Mouse (Mus musculus): Measurements from ENCODE around the gene Lmnb2. TPM values are rescaled to one million over a fixed set of nuclear protein-coding genes. Genes with fewer than 3 reads are reported as not detected.

The Lmnb2 gene
- polyA plus RNA-seq, 1 experiment from 2014 or later: 10.3 TPM

DNA sequence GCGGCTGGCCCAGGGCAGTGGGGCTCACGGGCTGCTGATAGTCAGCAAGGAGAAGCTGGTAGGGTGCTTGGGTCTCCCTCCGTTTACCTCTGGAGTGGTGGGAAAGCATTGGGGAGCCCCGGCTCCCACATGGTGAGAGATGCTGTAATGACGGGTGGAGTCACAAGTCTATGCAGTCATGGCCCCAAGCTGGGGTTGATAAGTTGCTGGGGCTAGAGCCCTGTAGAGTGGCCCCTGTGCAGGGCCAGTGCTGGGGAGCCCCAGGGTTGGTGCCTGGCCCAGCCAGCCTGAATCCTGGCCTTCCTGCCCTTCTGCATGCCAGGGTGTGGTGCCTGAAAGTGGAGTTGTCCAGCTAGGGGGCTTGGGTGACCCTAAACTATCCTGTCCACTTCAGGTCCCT is 55.7 kb downstream of the Lmnb2 start:
- Histone ChIP-seq H3K9me3 (replicated peaks; ENCODE audit: control insufficient read depth, low read length) (no peaks in the 10 kb centered on the region), H3K9ac (ENCODE audit: low read depth, low read length) (peak overlapping the region; percentile 12), H3K27me3 (ENCODE audit: control insufficient read depth, insufficient read depth, low read depth, low read length) (no peaks in the 10 kb centered on the region), H3K4me1 (ENCODE audit: control insufficient read depth, low read depth, low read length) (peaks cover 56% of the 10 kb centered on the region), H3K27ac (ENCODE audit: low read length) (peak overlapping the region; percentile 77), H3K4me3 (ENCODE audit: low read depth, low read length) (peak overlapping the region; percentile 11; the same call in 1 of the 2 replicates), H3K4me2 (ENCODE audit: low read depth, low read length) (peak overlapping the region; percentile 27), H3K36me3 (ENCODE audit: control insufficient read depth, insufficient read depth) (peaks cover 59% of the 10 kb centered on the region)
- WGBS (ENCODE audit: insufficient replicate concordance): 60% methylated on average over 5 of the region's 5 CpGs
- 0 out of 2 replicates have a peak, but pooled peaks have one; percentile 14 for ATAC-seq (ENCODE audit: low read depth)

DNA sequence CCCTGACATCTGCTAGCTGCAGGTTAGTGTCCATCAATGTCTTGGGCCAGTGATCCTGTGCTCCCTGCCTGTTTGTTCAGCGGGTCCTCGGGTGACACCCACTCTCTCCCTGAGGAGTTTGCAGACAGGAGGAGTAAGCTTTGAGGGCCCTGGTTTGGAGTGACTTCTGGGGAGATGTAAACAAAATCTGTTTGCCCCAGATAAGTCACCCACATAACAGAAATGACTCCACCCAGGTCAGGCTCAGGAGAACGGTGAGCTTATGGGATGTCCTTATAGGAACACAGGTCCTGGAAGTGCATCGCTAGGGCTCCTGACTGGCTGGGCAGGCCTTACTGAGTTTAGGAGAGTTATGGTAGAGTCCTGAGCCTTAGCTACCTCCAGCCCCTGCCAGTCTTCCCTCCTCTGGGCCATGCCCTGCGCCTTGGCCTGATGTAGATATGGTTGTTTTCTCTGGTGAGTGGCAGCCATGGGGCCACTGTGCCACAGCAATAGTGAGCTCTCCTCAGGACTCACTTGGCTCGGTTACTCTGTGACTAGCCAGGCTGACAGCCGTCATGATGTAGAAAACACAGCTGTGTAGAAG is 59.6 kb downstream of the Lmnb2 start:
- peak; percentile 85 for ATAC-seq (ENCODE audit: low read depth)
- H3K4me3 ChIP-seq (ENCODE audit: low read depth, low read length): peak overlapping the region; percentile 96
- H3K9me3 ChIP-seq (replicated peaks; ENCODE audit: control insufficient read depth, low read length): no peaks in the 10 kb centered on the region
- peaks cover 76% of the 10 kb centered on the region for H3K4me1 ChIP-seq (ENCODE audit: control insufficient read depth, low read depth, low read length)
- peak overlapping the region; percentile 96 for H3K4me2 ChIP-seq (ENCODE audit: low read depth, low read length)
- no peaks in the 10 kb centered on the region for H3K27me3 ChIP-seq (ENCODE audit: control insufficient read depth, insufficient read depth, low read depth, low read length)
- H3K27ac ChIP-seq (ENCODE audit: low read length): peak overlapping the region; percentile 99
- 21% methylated on average over 7 of the region's 7 CpGs for WGBS (ENCODE audit: insufficient replicate concordance)
- H3K9ac ChIP-seq (ENCODE audit: low read depth, low read length): peak overlapping the region; percentile 98
- H3K36me3 ChIP-seq (ENCODE audit: control insufficient read depth, insufficient read depth): peaks cover 22% of the 10 kb centered on the region

GRCm38 (mm10) chr10:80857848-80858247 is 60.2 kb downstream of the Lmnb2 start:
- Histone ChIP-seq H3K36me3 (ENCODE audit: control insufficient read depth, insufficient read depth) (peaks cover 19% of the 10 kb centered on the region), H3K27ac (ENCODE audit: low read length) (peak overlapping the region; percentile 99), H3K4me1 (ENCODE audit: control insufficient read depth, low read depth, low read length) (peaks cover 72% of the 10 kb centered on the region), H3K4me3 (ENCODE audit: low read depth, low read length) (peak overlapping the region; percentile 96), H3K27me3 (ENCODE audit: control insufficient read depth, insufficient read depth, low read depth, low read length) (no peaks in the 10 kb centered on the region), H3K9me3 (replicated peaks; ENCODE audit: control insufficient read depth, low read length) (no peaks in the 10 kb centered on the region), H3K9ac (ENCODE audit: low read depth, low read length) (peak overlapping the region; percentile 98), H3K4me2 (ENCODE audit: low read depth, low read length) (peak overlapping the region; percentile 96)
- 28% methylated on average over 3 of the region's 3 CpGs for WGBS (ENCODE audit: insufficient replicate concordance)
- ATAC-seq (ENCODE audit: low read depth): peak; percentile 73

DNA sequence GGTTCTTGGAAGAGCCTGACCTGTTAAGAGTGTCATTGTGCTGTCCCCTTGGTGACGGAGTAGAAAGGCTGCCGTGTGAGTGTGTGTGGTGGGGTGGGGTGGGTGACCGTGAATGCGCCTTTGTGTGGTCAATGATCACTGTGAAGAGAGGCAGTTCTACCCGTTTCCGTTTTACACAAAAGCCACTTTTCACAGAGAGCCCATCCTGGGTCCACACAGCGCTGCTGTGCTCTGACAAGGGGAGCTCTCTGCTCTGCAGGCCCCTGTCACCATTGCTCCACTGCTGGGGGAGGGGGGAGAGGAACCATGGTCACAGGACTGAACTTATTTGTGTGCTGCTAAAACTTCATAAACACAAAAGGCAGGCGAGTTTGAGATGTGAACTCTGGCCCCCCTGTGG is 60.7 kb downstream of the Lmnb2 start:
- Histone ChIP-seq H3K27ac (ENCODE audit: low read length) (peak overlapping the region; percentile 99), H3K9ac (ENCODE audit: low read depth, low read length) (peak overlapping the region; percentile 98), H3K27me3 (ENCODE audit: control insufficient read depth, insufficient read depth, low read depth, low read length) (no peaks in the 10 kb centered on the region), H3K9me3 (replicated peaks; ENCODE audit: control insufficient read depth, low read length) (no peaks in the 10 kb centered on the region), H3K4me3 (ENCODE audit: low read depth, low read length) (peak overlapping the region; percentile 96), H3K4me2 (ENCODE audit: low read depth, low read length) (peak overlapping the region; percentile 96), H3K4me1 (ENCODE audit: control insufficient read depth, low read depth, low read length) (peaks cover 67% of the 10 kb centered on the region), H3K36me3 (ENCODE audit: control insufficient read depth, insufficient read depth) (peaks cover 17% of the 10 kb centered on the region)
- 38% methylated on average over 8 of the region's 8 CpGs for WGBS (ENCODE audit: insufficient replicate concordance)
- no peak for ATAC-seq (ENCODE audit: low read depth)

- ATAC-seq (ENCODE audit: low read depth): peak; percentile 38
- Histone ChIP-seq H3K9me3 (replicated peaks; ENCODE audit: control insufficient read depth, low read length) (no peaks in the 10 kb centered on the region), H3K27ac (ENCODE audit: low read length) (peak overlapping the region; percentile 99), H3K27me3 (ENCODE audit: control insufficient read depth, insufficient read depth, low read depth, low read length) (no peaks in the 10 kb centered on the region), H3K36me3 (ENCODE audit: control insufficient read depth, insufficient read depth) (peaks cover 16% of the 10 kb centered on the region), H3K4me2 (ENCODE audit: low read depth, low read length) (peak overlapping the region; percentile 96), H3K9ac (ENCODE audit: low read depth, low read length) (peak overlapping the region; percentile 98), H3K4me1 (ENCODE audit: control insufficient read depth, low read depth, low read length) (peaks cover 62% of the 10 kb centered on the region), H3K4me3 (ENCODE audit: low read depth, low read length) (peak overlapping the region; percentile 96)
- 38% methylated on average over 5 of the region's 5 CpGs for WGBS (ENCODE audit: insufficient replicate concordance)
These were observed 61.1 kb downstream of the Lmnb2 start for GRCm38 (mm10) chr10:80856908-80857307.

- WGBS (ENCODE audit: insufficient replicate concordance): 32% methylated on average over 3 of the region's 3 CpGs
- Histone ChIP-seq H3K4me1 (ENCODE audit: control insufficient read depth, low read depth, low read length) (peaks cover 56% of the 10 kb centered on the region), H3K4me2 (ENCODE audit: low read depth, low read length) (peak overlapping the region; percentile 96), H3K36me3 (ENCODE audit: control insufficient read depth, insufficient read depth) (peaks cover 16% of the 10 kb centered on the region), H3K27me3 (ENCODE audit: control insufficient read depth, insufficient read depth, low read depth, low read length) (no peaks in the 10 kb centered on the region), H3K9ac (ENCODE audit: low read depth, low read length) (peak overlapping the region; percentile 98), H3K9me3 (replicated peaks; ENCODE audit: control insufficient read depth, low read length) (no peaks in the 10 kb centered on the region), H3K4me3 (ENCODE audit: low read depth, low read length) (peak overlapping the region; percentile 96), H3K27ac (ENCODE audit: low read length) (peak overlapping the region; percentile 99)
- ATAC-seq (ENCODE audit: low read depth): no peak
These were observed 61.8 kb downstream of the Lmnb2 start for GRCm38 (mm10) chr10:80856267-80856666.

GRCm38 (mm10) chr10:80855749-80856073 is 62.3 kb downstream of the Lmnb2 start:
- no peak for ATAC-seq (ENCODE audit: low read depth)
- Histone ChIP-seq H3K9me3 (replicated peaks; ENCODE audit: control insufficient read depth, low read length) (no peaks in the 10 kb centered on the region), H3K36me3 (ENCODE audit: control insufficient read depth, insufficient read depth) (peaks cover 17% of the 10 kb centered on the region), H3K9ac (ENCODE audit: low read depth, low read length) (peak overlapping the region; percentile 98), H3K4me3 (ENCODE audit: low read depth, low read length) (peak overlapping the region; percentile 96), H3K27me3 (ENCODE audit: control insufficient read depth, insufficient read depth, low read depth, low read length) (no peaks in the 10 kb centered on the region), H3K4me2 (ENCODE audit: low read depth, low read length) (peak overlapping the region; percentile 96), H3K4me1 (ENCODE audit: control insufficient read depth, low read depth, low read length) (peaks cover 50% of the 10 kb centered on the region), H3K27ac (ENCODE audit: low read length) (peak overlapping the region; percentile 99)
- WGBS (ENCODE audit: insufficient replicate concordance): 8% methylated on average over 11 of the region's 11 CpGs

GRCm38 (mm10) chr10:80854913-80855748 is 62.9 kb downstream of the Lmnb2 start, which contains the start of the genes Lsm7 and Sppl2b:
TSS of gene Lsm7 (minus strand) at chr10:80855209.
TSS of gene Sppl2b (plus strand) at chr10:80855275.
- H3K4me3 ChIP-seq (ENCODE audit: low read depth, low read length): peak within 1 kb of the TSS; percentile 96
- ATAC-seq (ENCODE audit: low read depth): peak; percentile 41
- peak within 1 kb of the TSS; percentile 99 for H3K27ac ChIP-seq (ENCODE audit: low read length)
- H3K4me1 ChIP-seq (ENCODE audit: control insufficient read depth, low read depth, low read length): peaks cover 47% of the 10 kb centered on the region
- peak within 1 kb of the TSS; percentile 96 for H3K4me2 ChIP-seq (ENCODE audit: low read depth, low read length)
- H3K36me3 ChIP-seq (ENCODE audit: control insufficient read depth, insufficient read depth): peaks cover 17% of the 10 kb centered on the region
- peak within 1 kb of the TSS; percentile 98 for H3K9ac ChIP-seq (ENCODE audit: low read depth, low read length)
- WGBS (ENCODE audit: insufficient replicate concordance): under 1% methylated on average over 81 of the region's 81 CpGs
- no peaks in the 10 kb centered on the region for H3K9me3 ChIP-seq (replicated peaks; ENCODE audit: control insufficient read depth, low read length)
- no peaks in the 10 kb centered on the region for H3K27me3 ChIP-seq (ENCODE audit: control insufficient read depth, insufficient read depth, low read depth, low read length)
